Mouse (Mus musculus): ENCODE measurements around the gene Zrsr1. TPM values are rescaled to one million over a fixed set of nuclear protein-coding genes. Genes with fewer than 3 reads are reported as not detected.

Gene Zrsr1
- polyA plus RNA-seq, 1 experiment from 2014 or later, result 2.4 TPM

GRCm38 (mm10) chr11:23023155-23023554, 51.4 kb downstream of the Zrsr1 start:
- Histone ChIP-seq H3K9me3 (no peaks in the 10 kb centered on the region), H3K4me1 (peaks cover 13% of the 10 kb centered on the region), H3K4me3 (no peak overlapping the region), H3K27me3 (replicated peaks; ENCODE audit: low read depth, poor library complexity, severe bottlenecking) (no peaks in the 10 kb centered on the region), H3K36me3 (replicated peaks) (no peaks in the 10 kb centered on the region), H3K27ac (replicated peaks) (no peak overlapping the region)
- DNase-seq (ENCODE audit: low spot score), result no peak
- 93% methylated on average over 2 of the region's 2 CpGs for WGBS

- WGBS, result 76% methylated on average over 3 of the region's 3 CpGs
- Histone ChIP-seq H3K27ac (replicated peaks) (no peak overlapping the region), H3K9me3 (no peaks in the 10 kb centered on the region), H3K4me1 (peaks cover 13% of the 10 kb centered on the region), H3K4me3 (no peak overlapping the region), H3K36me3 (replicated peaks) (no peaks in the 10 kb centered on the region), H3K27me3 (replicated peaks; ENCODE audit: low read depth, poor library complexity, severe bottlenecking) (no peaks in the 10 kb centered on the region)
- no peak for DNase-seq (ENCODE audit: low spot score)
Observed at GRCm38 (mm10) chr11:23024169-23024568, 52.4 kb downstream of the Zrsr1 start.

Other genes starting within 250 kb of the Zrsr1 start
- gene B3gnt2, start 111.0 kb upstream of the Zrsr1 start, polyA plus RNA-seq (2016; fragmentation: Nextera tagmentation; extraction: Ambion mirVana), result 2.4 and 3.4 TPM in 2 replicates
- 4.3 and 4.6 TPM in 2 replicates for gene Gm28048, start 10.1 kb downstream of the Zrsr1 start, polyA plus RNA-seq (2016; fragmentation: Nextera tagmentation; extraction: Ambion mirVana)
- gene Commd1, start 10.4 kb downstream of the Zrsr1 start, polyA plus RNA-seq (2016; fragmentation: Nextera tagmentation; extraction: Ambion mirVana), result 367 and 371 TPM in 2 replicates
- 422 and 440 TPM in 2 replicates for gene Cct4, start 18.5 kb downstream of the Zrsr1 start, polyA plus RNA-seq (2016; fragmentation: Nextera tagmentation; extraction: Ambion mirVana)
- 2.8 and 2.9 TPM in 2 replicates for gene Fam161a, start 35.5 kb downstream of the Zrsr1 start, polyA plus RNA-seq (2016; fragmentation: Nextera tagmentation; extraction: Ambion mirVana)